Mouse (Mus musculus): ENCODE measurements at regions not wholly inside any gene's neighbourhood (a gene's known extent, or its start where the extent isn't known, plus 50 kb on each side); places are given as distances from the start of the nearest gene placed in this dataset.

DNA sequence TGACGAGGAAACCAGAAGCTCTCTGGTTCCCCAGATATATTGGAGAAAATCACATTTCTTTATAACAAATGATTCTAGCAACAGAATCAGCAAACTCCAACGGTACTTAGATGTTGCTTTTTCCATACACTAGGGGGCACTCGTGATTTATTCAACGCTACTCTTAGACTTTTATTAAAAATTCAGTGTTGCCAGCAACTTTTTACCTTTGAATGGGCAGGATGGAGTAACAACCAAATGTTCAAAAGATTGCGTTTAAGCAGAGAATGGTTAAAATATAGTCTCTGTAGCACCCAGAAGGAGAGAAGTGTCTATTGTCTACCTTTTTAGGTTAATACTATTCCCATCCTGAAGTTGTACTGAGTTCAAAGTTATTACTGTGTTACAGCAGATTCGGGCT, 715.4 kb upstream of the Cblb start:
- DNase-seq (ENCODE audit: low spot score in 2 of 2): no peak
- intact Hi-C loops (cut with DNase I): loop anchor here (5.0 kb wide), 2 partner anchors 473 to 867 kb away; no protein-coding TSS in a partner anchor

DNA sequence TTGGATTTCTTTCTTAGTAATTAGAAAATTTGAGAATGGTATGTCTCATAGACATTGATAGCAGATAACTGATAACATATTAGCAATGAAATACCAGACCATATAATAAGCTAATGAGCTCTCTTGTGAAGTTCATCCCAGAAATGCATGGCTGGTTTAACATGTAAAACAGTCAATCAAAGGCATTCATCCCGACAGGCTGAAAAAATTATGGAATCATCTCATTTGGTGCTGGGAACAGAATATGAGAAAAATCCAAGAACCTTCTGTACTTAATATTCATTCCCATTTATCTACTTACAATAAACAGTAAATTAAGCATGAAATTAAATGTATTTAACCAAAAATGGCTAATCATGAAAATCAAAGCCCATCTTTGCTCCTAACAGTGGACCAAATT, 698.8 kb upstream of the Cblb start:
- intact Hi-C loops (cut with DNase I): no loop called here
- no peak for DNase-seq (ENCODE audit: low spot score in 2 of 2)

DNA sequence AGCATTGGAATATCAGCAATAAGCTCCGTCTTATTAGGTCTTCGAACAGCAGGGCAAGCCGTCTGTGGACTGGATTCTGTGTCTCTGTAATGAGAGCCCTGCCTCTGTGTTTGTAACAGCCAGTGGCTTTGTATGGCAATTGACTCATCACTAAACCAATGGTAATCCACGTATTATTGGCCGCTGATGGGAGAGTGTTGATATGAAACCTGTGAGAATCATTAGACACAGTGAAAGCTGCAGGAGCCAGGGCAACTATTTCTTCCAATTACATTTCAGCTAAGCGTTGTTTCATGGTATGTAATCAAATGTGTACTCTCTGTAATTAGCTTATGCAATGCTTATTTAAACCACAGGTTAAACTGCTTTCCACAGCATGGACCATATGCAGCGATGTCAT, 696.1 kb upstream of the Cblb start:
- DNase-seq (ENCODE audit: low spot score in 2 of 2): no peak
- intact Hi-C loops (cut with DNase I): no loop called here

GRCm38 (mm10) chr16:51347120-51347519, 683.9 kb upstream of the Cblb start:
- DNase-seq (ENCODE audit: low spot score in 2 of 2): no peak
- intact Hi-C loops (cut with DNase I): no loop called here

DNA sequence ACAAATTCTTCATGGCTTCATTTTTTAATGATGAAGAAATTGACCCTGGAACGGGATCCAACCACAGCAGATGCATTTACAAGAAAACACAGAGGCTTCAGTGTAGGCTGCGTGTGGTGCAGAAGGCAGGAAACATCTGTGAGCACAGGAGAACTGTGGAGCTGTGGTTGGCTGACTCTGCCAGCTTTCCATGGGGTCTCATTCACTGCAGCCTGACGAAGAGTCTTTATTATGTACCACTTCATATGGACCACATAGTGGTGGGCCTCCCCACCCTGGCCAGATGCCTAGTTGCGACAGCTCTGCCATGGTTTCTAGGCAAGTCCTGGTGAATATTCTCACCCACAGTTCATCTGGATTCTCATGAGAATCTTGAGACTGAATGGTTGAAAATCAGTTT, 678.9 kb upstream of the Cblb start:
- no peak for DNase-seq (ENCODE audit: low spot score in 2 of 2)
- intact Hi-C loops (cut with DNase I): no loop called here

- intact Hi-C loops (cut with DNase I): no loop called here
Measured at GRCm38 (mm10) chr16:51353791-51354190, 677.2 kb upstream of the Cblb start.

GRCm38 (mm10) chr16:51370070-51370469, 661.0 kb upstream of the Cblb start:
- DNase-seq (ENCODE audit: low spot score in 2 of 2): no peak
- intact Hi-C loops (cut with DNase I): no loop called here

More at GRCm38 (mm10) chr16:51353791-51354190, 677.2 kb upstream of the Cblb start:
- DNase-seq (ENCODE audit: low spot score in 2 of 2): no peak

GRCm38 (mm10) chr16:51386456-51386855, 644.6 kb upstream of the Cblb start:
- DNase-seq (ENCODE audit: low spot score in 2 of 2): no peak
- intact Hi-C loops (cut with DNase I): no loop called here

DNA sequence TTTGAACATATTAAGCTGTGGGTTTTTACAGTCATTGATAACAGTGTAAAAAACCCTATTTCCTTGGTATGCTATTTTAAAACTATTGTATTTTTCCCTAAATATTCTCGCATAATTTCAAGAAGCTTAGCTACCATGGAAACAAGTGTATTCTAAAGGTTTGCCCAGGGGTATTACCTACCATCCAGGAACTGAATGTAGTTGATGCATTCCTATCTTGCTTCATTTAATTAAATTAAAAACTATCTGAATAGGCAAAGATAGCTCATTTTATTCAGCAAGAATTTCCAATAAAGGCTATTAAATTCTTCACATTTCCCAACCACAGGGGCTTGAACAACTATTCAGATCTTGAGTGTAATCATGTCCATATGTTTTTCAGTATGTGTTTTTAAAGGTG, 643.5 kb upstream of the Cblb start:
- intact Hi-C loops (cut with DNase I): no loop called here
- no peak for DNase-seq (ENCODE audit: low spot score in 2 of 2)

DNA sequence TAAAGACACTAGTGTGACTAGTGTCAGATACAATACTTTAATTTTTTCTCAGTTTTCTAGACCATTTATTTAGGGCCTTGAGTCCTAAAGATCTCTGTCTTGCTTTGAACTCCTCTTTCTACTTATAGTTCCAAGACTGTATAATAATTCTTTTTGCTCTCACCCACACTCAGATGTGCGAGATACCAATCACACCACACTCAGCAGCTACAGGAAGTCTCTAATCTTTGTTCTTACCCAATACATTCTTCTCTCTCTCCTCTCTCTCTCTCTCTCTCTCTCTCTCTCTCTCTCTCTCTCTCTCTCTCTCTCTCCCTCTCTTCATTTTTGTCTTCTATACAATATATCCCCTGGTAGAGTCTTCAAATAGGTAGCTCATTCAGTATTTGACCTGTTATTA, 637.2 kb upstream of the Cblb start:
- intact Hi-C loops (cut with DNase I): no loop called here
- no peak for DNase-seq (ENCODE audit: low spot score in 2 of 2)

All from left cerebral cortex, postnatal 36 days (tissue).